Mouse (Mus musculus) heart, embryonic 12.5 days (tissue): ENCODE results near the gene Snap25. TPM values are rescaled to one million over a fixed set of nuclear protein-coding genes. Genes with fewer than 3 reads are reported as not detected.

Experiments
- ATAC-seq: fragments of 200-750 bp; cut with Nextera tagmentation; 2 replicates; pipeline ENCODE4 v1.8.0; 2017; ENCODE audit warnings: moderate TSS enrichment, moderate library complexity; ENCODE audit not compliant: insufficient number of reproducible peaks, low FRiP score
- H3K27ac ChIP-seq: fragments of 300-500 bp; sonication (generic); 2 replicates; pipeline ENCODE4 v1.5.1; 2016; ENCODE audit warnings: mild to moderate bottlenecking, moderate library complexity; ENCODE audit not compliant: poor library complexity, severe bottlenecking
- H3K27me3 ChIP-seq: fragments of 300-500 bp; sonication (generic); replicated peaks from 2 replicates; pipeline ENCODE4 v1.6.1; 2016; ENCODE audit warnings: mild to moderate bottlenecking, moderate library complexity
- H3K36me3 ChIP-seq: fragments of 300-500 bp; sonication (generic); 2 replicates; pipeline ENCODE4 v1.6.1; 2016; ENCODE audit warnings: mild to moderate bottlenecking, moderate library complexity
- H3K4me1 ChIP-seq: fragments of 300-500 bp; sonication (generic); replicated peaks from 2 replicates; pipeline ENCODE4 v1.6.1; 2016; ENCODE audit warnings: mild to moderate bottlenecking
- H3K4me2 ChIP-seq: fragments of 300-500 bp; sonication (generic); 2 replicates; pipeline ENCODE4 v1.6.1; 2016; ENCODE audit warnings: mild to moderate bottlenecking, moderate library complexity
- H3K4me3 ChIP-seq: fragments of 300-500 bp; sonication (generic); 2 replicates; pipeline ENCODE4 v1.5.1; 2016; ENCODE audit warnings: mild to moderate bottlenecking
- H3K9ac ChIP-seq: fragments of 300-500 bp; sonication (generic); 2 replicates; pipeline ENCODE4 v1.6.1; 2016; ENCODE audit warnings: mild to moderate bottlenecking, moderate library complexity
- H3K9me3 ChIP-seq: fragments of 300-500 bp; sonication (generic); replicated peaks from 2 replicates; pipeline ENCODE4 v1.6.1; 2016; ENCODE audit warnings: mild to moderate bottlenecking, moderate library complexity
- WGBS: fragments of 180-500 bp; shearing (Covaris S2); methylation state at CpG from one replicate; pipeline ENCODE4 v1.1.7; 2016; 5-methylcytosine and 5-hydroxymethylcytosine counted together
- polyA plus RNA-seq: library from polyadenylated mRNA; unstranded; fragments of >200 nt; fragmentation: Nextera tagmentation; extraction: Ambion mirVana; gene quantifications from 2 replicates; pipeline ENCODE4 v1.2.1, GENCODE M21; 2016

The Snap25 gene
- polyA plus RNA-seq, 1 experiment from 2014 or later, result 1.0 TPM

DNA sequence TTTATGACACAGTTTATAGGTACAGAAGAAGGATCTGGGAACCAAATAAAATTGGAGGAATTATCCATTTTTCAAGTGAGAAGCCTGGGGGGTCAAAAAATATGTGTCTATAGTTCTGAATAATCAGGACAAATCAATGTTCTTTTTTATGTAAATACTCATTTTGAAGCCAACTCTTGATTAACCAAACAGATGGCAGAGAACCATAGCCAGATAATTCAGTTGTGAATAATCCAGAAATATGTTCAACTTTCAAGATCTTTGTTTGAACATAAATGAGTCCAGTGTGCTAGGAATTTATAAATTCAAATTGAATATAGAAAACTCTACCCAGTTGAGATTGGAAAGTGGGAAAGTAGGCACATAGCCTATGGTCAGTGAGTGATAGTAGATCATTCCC lies 67.0 kb downstream of the Snap25 start:
- no peaks in the 10 kb centered on the region for H3K9me3 ChIP-seq
- ATAC-seq, result no peak
- H3K4me3 ChIP-seq, result no peak overlapping the region
- H3K36me3 ChIP-seq, result no peaks in the 10 kb centered on the region
- H3K27ac ChIP-seq, result no peak overlapping the region
- no peak overlapping the region for H3K9ac ChIP-seq
- no peaks in the 10 kb centered on the region for H3K4me1 ChIP-seq
- H3K27me3 ChIP-seq, result no peaks in the 10 kb centered on the region
- H3K4me2 ChIP-seq, result no peak overlapping the region

DNA sequence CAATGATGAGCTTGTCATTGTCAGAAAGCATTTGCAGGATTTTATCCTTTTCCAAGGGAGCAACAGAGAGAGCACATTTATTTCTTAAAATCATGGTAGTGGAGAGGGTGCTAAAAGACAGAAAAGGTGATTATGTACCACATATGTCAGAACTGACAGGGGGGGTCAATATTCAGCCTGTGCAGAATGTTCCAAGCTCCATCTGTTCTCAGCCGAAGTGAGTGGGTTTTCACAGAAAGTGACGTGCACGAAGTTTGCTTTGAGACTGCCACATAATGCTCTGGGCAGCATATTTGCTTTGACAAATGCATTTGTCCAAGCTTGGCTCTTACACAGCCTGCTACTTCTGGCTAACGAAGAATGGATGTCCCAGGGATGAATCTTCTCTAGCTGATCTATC lies 71.1 kb downstream of the Snap25 start:
- Histone ChIP-seq H3K27ac (no peak overlapping the region), H3K4me1 (no peaks in the 10 kb centered on the region), H3K27me3 (no peaks in the 10 kb centered on the region), H3K4me3 (no peak overlapping the region), H3K36me3 (no peaks in the 10 kb centered on the region), H3K9me3 (no peaks in the 10 kb centered on the region), H3K4me2 (no peak overlapping the region), H3K9ac (no peak overlapping the region)
- ATAC-seq, result no peak
- WGBS, result 70% methylated on average over 4 of the region's 4 CpGs

DNA sequence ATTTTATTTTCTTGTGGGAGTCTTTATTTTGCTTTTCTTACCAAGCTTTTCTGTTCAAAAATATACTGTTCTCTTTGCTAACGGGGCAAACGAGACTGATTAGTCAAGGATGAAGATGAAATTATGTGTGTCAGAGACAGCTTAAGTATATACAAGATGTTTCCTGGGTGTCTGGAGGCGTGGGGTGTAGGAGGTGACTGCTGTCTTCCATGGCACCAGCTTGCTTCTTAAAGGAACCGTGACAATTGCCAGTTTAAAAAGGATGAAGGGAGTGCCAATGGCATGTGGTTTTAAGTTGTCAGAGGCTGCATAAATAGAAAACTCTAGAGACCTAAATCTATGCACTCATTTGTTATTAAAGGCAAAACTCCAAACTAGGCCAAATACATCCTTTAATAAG lies 75.1 kb downstream of the Snap25 start:
- Histone ChIP-seq H3K4me2 (no peak overlapping the region), H3K9me3 (no peaks in the 10 kb centered on the region), H3K27ac (no peak overlapping the region), H3K4me3 (no peak overlapping the region), H3K36me3 (no peaks in the 10 kb centered on the region), H3K9ac (no peak overlapping the region), H3K4me1 (no peaks in the 10 kb centered on the region), H3K27me3 (no peaks in the 10 kb centered on the region)
- WGBS, result 65% methylated on average over 4 of the region's 4 CpGs
- no peak for ATAC-seq

DNA sequence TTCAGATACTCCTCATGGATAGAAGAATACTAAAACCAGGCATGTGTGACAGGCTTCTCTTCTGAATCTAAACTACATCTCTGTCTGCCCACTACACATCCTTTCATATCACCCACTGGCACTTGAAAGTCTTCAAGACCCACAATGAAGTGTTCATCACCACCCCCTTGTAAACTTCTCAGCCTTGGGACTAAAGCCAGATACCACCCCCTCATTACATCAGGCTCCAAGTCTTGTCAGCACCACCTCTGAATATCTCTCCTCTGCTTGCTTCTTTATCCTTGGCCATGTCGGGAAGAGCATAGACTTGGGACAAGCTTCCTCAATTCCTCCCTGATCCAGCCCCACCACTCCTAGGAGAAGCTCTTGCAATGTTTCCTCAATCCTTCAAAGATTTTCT lies 83.3 kb downstream of the Snap25 start:
- no peaks in the 10 kb centered on the region for H3K27me3 ChIP-seq
- no peak overlapping the region for H3K4me3 ChIP-seq
- no peak overlapping the region for H3K4me2 ChIP-seq
- no peaks in the 10 kb centered on the region for H3K9me3 ChIP-seq
- no peaks in the 10 kb centered on the region for H3K4me1 ChIP-seq
- no peaks in the 10 kb centered on the region for H3K36me3 ChIP-seq
- 39% methylated on average over 1 of the region's 1 CpGs for WGBS
- H3K9ac ChIP-seq, result no peak overlapping the region
- no peak overlapping the region for H3K27ac ChIP-seq
- no peak for ATAC-seq

DNA sequence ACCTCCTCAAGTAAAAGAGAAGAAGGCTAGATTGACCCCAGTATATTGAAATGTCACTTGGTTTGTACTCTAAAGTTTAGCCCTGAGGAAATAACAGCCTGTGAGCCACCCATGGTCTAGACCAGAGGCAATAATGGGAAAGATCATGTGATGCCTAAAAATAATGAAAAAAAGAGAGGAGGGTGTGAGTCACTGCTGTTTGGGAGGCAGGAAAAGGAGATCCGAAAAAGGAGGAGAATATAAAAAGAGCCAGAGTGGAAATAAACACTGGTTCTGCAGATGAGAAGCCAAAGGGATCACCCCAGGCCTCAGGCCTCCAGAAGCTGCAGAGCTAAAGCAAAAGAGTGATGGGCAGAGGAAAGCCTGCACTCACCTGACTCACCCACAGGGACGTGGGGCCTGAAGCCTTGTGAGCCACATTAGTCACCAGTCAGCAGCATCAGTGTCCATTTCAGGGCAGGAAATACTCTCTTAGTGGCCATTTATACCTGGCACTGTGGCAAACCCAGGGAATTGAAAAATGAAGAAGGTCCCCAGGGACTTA lies 85.7 kb downstream of the Snap25 start:
- H3K27me3 ChIP-seq, result no peaks in the 10 kb centered on the region
- no peaks in the 10 kb centered on the region for H3K9me3 ChIP-seq
- no peaks in the 10 kb centered on the region for H3K36me3 ChIP-seq
- H3K4me1 ChIP-seq, result no peaks in the 10 kb centered on the region
- no peak overlapping the region for H3K4me2 ChIP-seq
- no peak overlapping the region for H3K27ac ChIP-seq
- WGBS, result 55% methylated on average over 2 of the region's 2 CpGs
- H3K4me3 ChIP-seq, result no peak overlapping the region
- no peak overlapping the region for H3K9ac ChIP-seq
- ATAC-seq, result no peak

DNA sequence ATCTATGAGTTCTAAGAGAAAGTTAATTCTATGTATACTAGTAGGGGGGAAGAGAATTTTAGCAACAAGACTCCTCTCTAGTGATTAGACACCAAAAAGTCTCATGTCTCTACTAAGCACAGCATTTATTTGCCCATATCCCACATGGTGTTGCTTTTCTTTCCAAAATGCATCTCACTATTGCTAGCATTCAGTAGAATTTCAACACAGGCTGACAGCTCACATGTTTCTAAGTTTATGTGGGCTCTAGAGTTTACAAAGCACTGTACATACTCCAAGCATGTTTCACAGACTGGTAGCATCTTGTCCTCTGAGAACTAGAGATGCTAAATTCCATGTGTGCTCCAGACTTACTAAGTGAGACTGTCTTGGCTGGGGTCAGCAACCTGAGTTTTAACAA lies 87.8 kb downstream of the Snap25 start:
- Histone ChIP-seq H3K4me3 (no peak overlapping the region), H3K27me3 (no peaks in the 10 kb centered on the region), H3K27ac (no peak overlapping the region), H3K36me3 (no peaks in the 10 kb centered on the region), H3K9ac (no peak overlapping the region), H3K9me3 (no peaks in the 10 kb centered on the region), H3K4me2 (no peak overlapping the region), H3K4me1 (no peaks in the 10 kb centered on the region)
- no peak for ATAC-seq

DNA sequence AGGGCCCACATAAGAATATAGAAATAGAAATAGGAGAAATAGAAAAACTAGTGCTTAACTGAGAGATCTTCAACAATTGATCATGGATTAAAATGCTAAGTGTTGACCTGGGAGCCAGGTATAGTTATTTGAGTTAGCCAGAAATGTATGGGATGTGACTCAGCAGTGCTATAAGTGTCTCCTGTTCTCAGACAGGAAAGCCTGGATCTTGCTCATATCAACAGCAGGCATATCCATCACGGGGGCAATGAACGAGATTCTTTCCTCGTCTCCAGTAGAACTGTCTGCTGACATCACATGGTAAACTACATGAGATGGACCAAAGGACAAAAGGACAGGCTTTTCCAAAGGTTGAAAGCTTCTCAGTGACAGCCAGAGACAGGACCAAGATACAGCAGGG lies 88.8 kb downstream of the Snap25 start:
- no peaks in the 10 kb centered on the region for H3K9me3 ChIP-seq
- H3K27ac ChIP-seq, result no peak overlapping the region
- no peak for ATAC-seq
- H3K4me3 ChIP-seq, result no peak overlapping the region
- H3K27me3 ChIP-seq, result no peaks in the 10 kb centered on the region
- H3K9ac ChIP-seq, result no peak overlapping the region
- no peaks in the 10 kb centered on the region for H3K4me1 ChIP-seq
- 38% methylated on average over 3 of the region's 3 CpGs for WGBS
- no peak overlapping the region for H3K4me2 ChIP-seq
- no peaks in the 10 kb centered on the region for H3K36me3 ChIP-seq

DNA sequence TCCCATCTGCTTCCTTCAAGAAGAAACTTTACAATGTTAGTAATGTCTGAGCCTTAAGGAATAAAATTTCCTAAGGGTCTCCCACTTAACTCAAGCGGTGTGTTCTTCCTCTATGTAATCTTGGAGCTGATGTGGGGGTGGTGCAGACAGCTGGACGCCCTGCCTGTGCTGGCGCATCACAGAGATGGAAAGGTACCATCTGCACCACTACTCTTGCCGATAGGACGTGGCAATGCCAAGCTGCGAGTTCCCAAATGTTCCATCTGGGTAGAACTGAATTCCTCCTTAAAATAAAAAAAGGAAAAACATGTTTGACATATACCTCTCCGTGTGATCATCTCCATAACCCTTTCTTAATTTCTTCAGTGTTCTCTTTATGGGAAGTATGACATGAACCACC lies 89.9 kb downstream of the Snap25 start:
- H3K4me2 ChIP-seq, result no peak overlapping the region
- no peaks in the 10 kb centered on the region for H3K27me3 ChIP-seq
- no peaks in the 10 kb centered on the region for H3K9me3 ChIP-seq
- no peak overlapping the region for H3K27ac ChIP-seq
- WGBS, result 71% methylated on average over 7 of the region's 7 CpGs
- no peak overlapping the region for H3K9ac ChIP-seq
- H3K4me3 ChIP-seq, result no peak overlapping the region
- ATAC-seq, result no peak
- H3K4me1 ChIP-seq, result no peaks in the 10 kb centered on the region
- H3K36me3 ChIP-seq, result no peaks in the 10 kb centered on the region

DNA sequence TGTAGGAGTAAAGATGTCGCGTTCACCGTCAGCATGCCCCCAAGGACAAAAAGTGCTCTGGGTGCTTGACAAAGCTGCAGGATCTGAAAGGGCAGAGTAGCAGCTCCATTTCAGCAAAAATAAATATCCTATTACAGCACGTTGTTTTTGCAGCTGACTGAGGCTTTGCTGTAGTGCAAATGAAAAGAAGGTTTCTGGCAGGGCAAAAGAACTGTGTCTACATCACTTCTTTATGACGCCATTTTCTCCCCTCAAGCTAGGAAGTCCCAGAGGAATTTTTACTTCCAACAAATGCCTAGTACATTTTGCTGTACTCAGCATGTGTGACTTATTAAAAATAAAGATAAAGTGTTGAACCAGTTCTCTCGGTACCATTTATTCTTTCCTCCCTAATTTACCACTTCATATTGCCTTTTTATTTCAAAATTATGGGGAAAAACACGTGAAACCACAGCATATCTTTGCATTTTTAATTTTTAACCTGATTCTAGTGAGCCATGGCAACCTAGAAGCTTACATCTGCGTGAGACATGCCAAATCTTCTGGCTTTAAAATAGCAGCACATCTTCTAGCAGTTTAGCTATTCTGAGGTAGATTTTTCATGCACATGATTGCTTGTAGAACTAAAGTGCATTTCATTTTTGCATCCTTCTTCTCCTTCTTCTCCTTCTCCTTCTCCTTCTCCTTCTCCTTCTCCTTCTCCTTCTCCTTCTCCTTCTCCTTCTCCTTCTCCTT lies 94.9 kb downstream of the Snap25 start:
- H3K36me3 ChIP-seq, result no peaks in the 10 kb centered on the region
- H3K27ac ChIP-seq, result no peak overlapping the region
- H3K9me3 ChIP-seq, result no peaks in the 10 kb centered on the region
- H3K9ac ChIP-seq, result no peak overlapping the region
- H3K4me2 ChIP-seq, result no peak overlapping the region
- H3K4me3 ChIP-seq, result no peak overlapping the region
- 75% methylated on average over 8 of the region's 8 CpGs for WGBS
- H3K27me3 ChIP-seq, result no peaks in the 10 kb centered on the region
- ATAC-seq, result no peak
- H3K4me1 ChIP-seq, result no peaks in the 10 kb centered on the region

DNA sequence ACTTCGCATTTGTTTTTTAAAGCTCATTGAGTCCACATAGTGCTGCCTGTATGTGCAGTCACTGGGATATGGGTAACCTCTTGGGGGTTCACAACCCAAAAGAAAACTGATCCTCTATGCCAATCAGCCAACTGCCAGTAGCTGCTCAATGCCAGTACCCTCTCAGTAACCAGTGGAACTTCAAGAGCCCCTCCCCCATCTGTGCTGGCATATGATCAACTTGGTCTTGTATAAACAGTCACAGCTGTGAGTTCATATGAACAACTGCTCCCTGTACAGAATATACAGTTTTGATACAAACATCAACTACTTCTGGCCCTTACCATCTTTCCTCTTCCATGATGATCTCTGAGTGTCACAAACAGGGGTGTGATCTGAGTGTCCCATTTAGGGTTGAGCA lies 98.1 kb downstream of the Snap25 start:
- Histone ChIP-seq H3K9ac (no peak overlapping the region), H3K4me3 (no peak overlapping the region), H3K4me2 (no peak overlapping the region), H3K36me3 (no peaks in the 10 kb centered on the region), H3K27me3 (no peaks in the 10 kb centered on the region), H3K4me1 (no peaks in the 10 kb centered on the region), H3K9me3 (no peaks in the 10 kb centered on the region), H3K27ac (no peak overlapping the region)
- WGBS, result 79% methylated on average over 1 of the region's 1 CpGs
- ATAC-seq, result no peak

DNA sequence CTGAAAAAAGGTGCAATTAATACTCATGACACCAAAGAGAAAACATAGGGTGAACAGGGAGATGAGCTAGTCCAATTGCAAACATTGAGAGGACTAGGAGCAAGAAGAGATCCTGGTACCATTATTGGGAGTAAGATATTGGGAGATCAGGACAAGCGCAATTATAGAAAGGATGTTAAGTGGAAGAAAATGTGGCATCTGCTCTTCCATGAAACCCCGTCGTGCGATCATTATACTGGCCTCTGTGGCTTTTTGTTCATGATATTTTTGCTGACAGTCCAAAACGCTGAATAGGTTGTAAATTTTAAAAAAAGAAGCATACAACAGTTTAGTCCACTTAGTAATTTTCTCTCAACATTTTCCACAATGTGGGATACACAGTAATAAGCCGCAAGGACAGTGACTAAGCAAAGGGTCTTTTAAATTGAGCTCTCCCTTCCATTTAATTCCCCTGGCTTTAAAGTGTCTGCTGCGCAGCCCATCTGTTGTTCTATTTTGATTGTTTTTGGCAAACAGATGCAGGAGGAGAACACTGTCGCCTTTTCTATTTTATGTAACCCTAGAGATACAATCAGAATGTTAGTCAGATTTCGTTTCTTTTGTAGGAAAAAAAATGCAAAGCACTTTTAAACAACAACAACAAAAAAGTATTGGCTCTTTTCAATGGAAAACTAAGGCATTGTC lies 103.6 kb downstream of the Snap25 start:
- H3K4me2 ChIP-seq, result no peak overlapping the region
- H3K36me3 ChIP-seq, result no peaks in the 10 kb centered on the region
- 80% methylated on average over 9 of the region's 9 CpGs for WGBS
- H3K27me3 ChIP-seq, result no peaks in the 10 kb centered on the region
- H3K9me3 ChIP-seq, result no peaks in the 10 kb centered on the region
- H3K4me3 ChIP-seq, result no peak overlapping the region
- no peak overlapping the region for H3K27ac ChIP-seq
- ATAC-seq, result no peak
- no peaks in the 10 kb centered on the region for H3K4me1 ChIP-seq
- H3K9ac ChIP-seq, result no peak overlapping the region
